Mouse (Mus musculus): ENCODE measurements at regions not wholly inside any gene's neighbourhood (a gene's known extent, or its start where the extent isn't known, plus 50 kb on each side); places are given as distances from the start of the nearest gene placed in this dataset.
A peak's percentile ranks its signal among the peaks of the same experiment; 100 is the strongest.

- DNase-seq (ENCODE audit: low read depth, low spot score), result no peak
These were observed 191.6 kb upstream of the Mageb18 start for GRCm38 (mm10) chrX:92791023-92791346.

DNA sequence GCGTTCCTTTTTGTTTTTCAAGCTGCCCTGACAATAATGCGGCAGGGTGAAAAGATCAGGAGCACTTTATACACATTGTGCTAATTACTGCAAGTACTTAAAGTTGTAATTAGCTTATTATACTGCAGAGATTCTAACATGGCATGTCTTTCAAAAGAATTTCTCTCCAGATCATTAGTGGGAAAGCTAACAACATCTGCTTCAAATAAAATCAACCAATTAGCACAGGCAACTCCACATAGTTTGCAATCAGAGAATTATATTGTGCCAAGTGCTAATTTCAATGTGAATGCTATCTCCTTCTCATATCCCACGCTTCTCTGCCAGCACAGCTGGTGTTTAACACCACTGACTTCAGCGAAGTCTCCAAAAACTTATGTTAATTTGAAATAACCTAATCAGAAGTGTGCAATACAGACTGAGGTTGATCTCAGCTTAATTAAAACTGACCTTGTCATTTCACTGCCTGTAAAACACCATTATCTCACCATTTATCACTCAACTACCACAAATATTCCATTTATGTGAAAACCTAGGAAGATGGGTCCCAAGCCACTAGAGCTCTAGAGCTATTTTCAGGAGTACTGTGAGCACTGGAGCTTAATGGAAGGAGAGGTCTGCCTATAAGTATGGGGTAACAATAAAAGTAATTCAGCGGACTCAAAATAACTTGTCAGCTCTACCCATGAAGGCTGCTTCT is 191.1 kb upstream of the Mageb18 start:
- DNase-seq (ENCODE audit: low read depth, low spot score), result no peak

GRCm38 (mm10) chrX:92786814-92787213 is 187.4 kb upstream of the Mageb18 start:
- DNase-seq (ENCODE audit: low read depth, low spot score), result peak; percentile 33

DNA sequence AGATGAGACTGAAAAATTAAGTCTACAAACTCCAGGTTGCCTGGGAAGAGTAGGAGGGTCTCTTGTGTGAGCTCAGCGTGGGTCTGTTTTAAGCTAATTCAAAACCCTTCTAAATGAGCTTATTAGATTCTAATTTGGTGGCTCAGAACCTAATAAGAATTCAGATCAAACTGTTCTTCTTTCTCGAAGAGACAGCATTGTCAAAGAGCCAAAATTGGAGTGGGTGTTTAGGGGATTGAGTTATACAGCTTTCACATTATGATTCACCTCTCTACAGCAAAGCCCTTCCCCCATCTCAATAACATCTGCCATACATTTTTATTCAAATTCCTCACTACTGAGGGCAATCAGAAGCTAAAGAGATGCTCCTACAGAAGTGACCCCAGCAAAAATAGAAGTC is 140.7 kb upstream of the Mageb18 start:
- peak; percentile 15 for DNase-seq (ENCODE audit: low read depth, low spot score)

GRCm38 (mm10) chrX:92710279-92710678 is 110.9 kb upstream of the Mageb18 start:
- no peak for DNase-seq (ENCODE audit: low read depth, low spot score)

DNA sequence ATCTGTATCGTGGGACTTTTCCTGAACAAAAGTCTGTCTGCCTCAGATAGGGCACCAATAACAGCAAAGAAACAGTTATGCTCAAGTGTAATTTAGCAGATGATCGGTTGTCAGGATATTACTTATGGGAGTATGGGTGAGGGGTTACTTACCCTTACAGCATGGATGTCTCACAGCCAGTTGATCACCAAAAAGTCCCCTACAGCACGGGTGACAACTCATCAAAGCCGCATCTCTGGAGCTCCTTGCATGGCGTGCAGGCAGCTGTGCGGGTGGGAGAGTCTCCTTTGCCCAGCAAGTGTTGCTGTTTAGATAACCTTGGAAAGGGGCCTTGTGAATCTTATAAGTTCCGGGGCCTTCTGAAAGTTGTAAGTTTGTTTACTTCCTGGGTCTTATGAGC is 80.4 kb upstream of the Mageb18 start:
- DNase-seq (ENCODE audit: low read depth, low spot score), result no peak

GRCm38 (mm10) chrX:92661168-92661567 is 61.8 kb upstream of the Mageb18 start:
- peak; percentile 49 for DNase-seq (ENCODE audit: low read depth, low spot score)

All from 3T3-L1 (cell line).